Mouse (Mus musculus) right cerebral cortex, postnatal 10 days (tissue): ENCODE measurements at regions not wholly inside any gene's neighbourhood (a gene's known extent, or its start where the extent isn't known, plus 50 kb on each side); places are given as distances from the start of the nearest gene placed in this dataset.
A peak's percentile ranks its signal among the peaks of the same experiment; 100 is the strongest.

Experiments used
- DNase-seq, 2 experiments: peaks; one replicate each; pipeline ENCODE4 v3.0.0; 2021; ENCODE audit warnings: low spot score in 2 of 2

GRCm38 (mm10) chr7:73319004-73319403 lies 56.3 kb upstream of the Rgma start:
- no peak for DNase-seq

GRCm38 (mm10) chr7:73319994-73320393 lies 55.3 kb upstream of the Rgma start:
- no peak for DNase-seq

- peak in 1 of 2 experiments; percentile 33 for DNase-seq
Observed at GRCm38 (mm10) chr7:73322466-73323151, 52.7 kb upstream of the Rgma start.

- no peak for DNase-seq
Observed at GRCm38 (mm10) chr7:73323556-73323955, 51.8 kb upstream of the Rgma start.

- DNase-seq: no peak
Observed at GRCm38 (mm10) chr7:73325503-73325902, 49.8 kb upstream of the Rgma start.
